Mouse (Mus musculus): ENCODE results near the gene Foxd3. TPM values are rescaled to one million over a fixed set of nuclear protein-coding genes. Genes with fewer than 3 reads are reported as not detected.

Foxd3 gene
- polyA plus RNA-seq (2014; fragmentation: Illumina TruSeq; extraction: RNeasy Lipid Tissue Mini Kit (QIAGEN cat#74804); ENCODE audit: insufficient read depth, low read depth, low replicate concordance), result not detected

GRCm38 (mm10) chr4:99655937-99656604 lies at the start of gene Foxd3:
Gene Foxd3 (plus strand): TSS chr4:99656299.

Other genes with a start within 250 kb of the Foxd3 start
- 4.1 TPM for gene Alg6, start 59.4 kb downstream of the Foxd3 start, polyA plus RNA-seq (2014; fragmentation: Illumina TruSeq; extraction: RNeasy Lipid Tissue Mini Kit (QIAGEN cat#74804); ENCODE audit: insufficient read depth, low read depth, low replicate concordance)
- 4.8 TPM for gene Efcab7, start 172.9 kb downstream of the Foxd3 start, polyA plus RNA-seq (2014; fragmentation: Illumina TruSeq; extraction: RNeasy Lipid Tissue Mini Kit (QIAGEN cat#74804); ENCODE audit: insufficient read depth, low read depth, low replicate concordance)

Measured in lung, adult 10 weeks (tissue).